Mouse (Mus musculus): ENCODE results near the gene Bicra. TPM values are rescaled to one million over a fixed set of nuclear protein-coding genes. Genes with fewer than 3 reads are reported as not detected.

Gene Bicra
- polyA plus RNA-seq, 1 experiment from 2014 or later, result 9.6 TPM

DNA sequence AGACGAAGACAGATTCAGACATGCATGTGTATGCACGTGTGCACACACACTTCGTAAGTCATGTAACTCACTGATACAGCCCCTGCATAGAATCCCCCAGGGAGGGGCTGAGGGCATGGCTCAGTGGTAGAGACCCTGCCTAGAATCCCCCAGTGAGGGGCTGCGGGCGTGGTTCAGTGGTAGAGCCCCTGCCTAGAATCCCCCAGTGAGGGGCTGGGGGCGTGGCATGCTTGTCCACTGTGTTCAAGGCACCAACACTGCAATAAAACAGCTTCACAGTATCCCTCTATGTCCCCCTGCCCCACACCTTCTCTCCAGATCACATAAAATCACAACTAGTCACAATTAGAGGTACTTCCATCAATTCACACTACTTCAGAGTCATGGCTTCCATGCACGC lies 85.9 kb downstream of the Bicra start:
- Histone ChIP-seq H3K9me3 (ENCODE audit: control insufficient read depth, low read length) (no peaks in the 10 kb centered on the region), H3K27ac (ENCODE audit: low read depth, low read length) (no peak overlapping the region), H3K4me3 (ENCODE audit: low read depth, low read length) (no peak overlapping the region), H3K36me3 (ENCODE audit: control insufficient read depth, insufficient read depth, low read length) (no peaks in the 10 kb centered on the region), H3K4me1 (ENCODE audit: control insufficient read depth, insufficient read depth, low read length) (no peaks in the 10 kb centered on the region), H3K9ac (replicated peaks; ENCODE audit: low read depth, low read length) (no peak overlapping the region), H3K27me3 (ENCODE audit: control insufficient read depth, insufficient read depth, low read length) (no peaks in the 10 kb centered on the region), H3K4me2 (ENCODE audit: low read depth, low read length) (no peak overlapping the region)
- WGBS, result 94% methylated on average over 7 of the region's 7 CpGs
- ATAC-seq (ENCODE audit: low read depth), result no peak

DNA sequence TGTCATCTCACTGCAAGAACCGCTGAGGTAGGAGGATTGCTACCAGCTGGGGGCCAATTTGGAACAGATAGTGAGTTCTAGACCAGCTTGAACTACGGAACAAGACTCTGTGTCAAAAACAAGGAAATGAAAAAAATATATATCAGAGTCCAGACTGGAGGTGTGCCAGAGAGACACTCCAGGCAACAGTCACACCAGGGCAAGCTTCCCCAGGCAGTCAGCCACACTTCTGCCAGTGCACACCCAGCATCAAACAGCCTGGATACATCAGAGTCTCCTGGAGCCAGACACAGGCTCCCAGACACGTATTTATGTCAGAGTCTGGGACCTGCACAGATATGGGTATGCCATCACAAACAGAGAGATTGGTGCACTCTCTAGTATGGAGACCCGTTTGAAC lies 86.5 kb downstream of the Bicra start:
- H3K27ac ChIP-seq (ENCODE audit: low read depth, low read length), result no peak overlapping the region
- H3K4me3 ChIP-seq (ENCODE audit: low read depth, low read length), result no peak overlapping the region
- H3K36me3 ChIP-seq (ENCODE audit: control insufficient read depth, insufficient read depth, low read length), result no peaks in the 10 kb centered on the region
- no peaks in the 10 kb centered on the region for H3K4me1 ChIP-seq (ENCODE audit: control insufficient read depth, insufficient read depth, low read length)
- 69% methylated on average over 4 of the region's 4 CpGs for WGBS
- no peak overlapping the region for H3K9ac ChIP-seq (replicated peaks; ENCODE audit: low read depth, low read length)
- H3K4me2 ChIP-seq (ENCODE audit: low read depth, low read length), result no peak overlapping the region
- H3K27me3 ChIP-seq (ENCODE audit: control insufficient read depth, insufficient read depth, low read length), result no peaks in the 10 kb centered on the region
- H3K9me3 ChIP-seq (ENCODE audit: control insufficient read depth, low read length), result no peaks in the 10 kb centered on the region
- no peak for ATAC-seq (ENCODE audit: low read depth)

DNA sequence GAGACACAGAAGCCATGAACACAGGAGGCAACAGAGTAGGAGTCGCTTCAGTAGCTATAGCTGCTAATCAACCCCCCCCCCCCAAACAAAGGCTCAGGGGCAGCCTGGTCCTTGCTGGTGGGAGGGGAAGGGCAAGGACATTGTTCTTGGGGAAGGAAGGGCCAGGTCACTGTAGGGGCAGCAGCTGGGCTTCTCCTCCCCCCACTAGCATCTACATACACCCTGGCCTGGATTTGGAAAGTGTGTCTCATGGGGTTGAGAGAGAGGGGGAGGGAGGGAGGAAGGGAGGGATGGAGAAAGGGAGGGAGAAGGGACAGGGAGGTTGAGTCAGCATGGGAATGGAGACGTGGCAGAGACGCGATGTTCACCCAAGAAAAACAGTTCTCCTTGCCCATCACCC lies 87.0 kb downstream of the Bicra start:
- Histone ChIP-seq H3K4me3 (ENCODE audit: low read depth, low read length) (no peak overlapping the region), H3K27me3 (ENCODE audit: control insufficient read depth, insufficient read depth, low read length) (no peaks in the 10 kb centered on the region), H3K4me1 (ENCODE audit: control insufficient read depth, insufficient read depth, low read length) (no peaks in the 10 kb centered on the region), H3K9me3 (ENCODE audit: control insufficient read depth, low read length) (no peaks in the 10 kb centered on the region), H3K9ac (replicated peaks; ENCODE audit: low read depth, low read length) (no peak overlapping the region), H3K36me3 (ENCODE audit: control insufficient read depth, insufficient read depth, low read length) (no peaks in the 10 kb centered on the region), H3K27ac (ENCODE audit: low read depth, low read length) (no peak overlapping the region), H3K4me2 (ENCODE audit: low read depth, low read length) (no peak overlapping the region)
- ATAC-seq (ENCODE audit: low read depth), result no peak
- 28% methylated on average over 4 of the region's 4 CpGs for WGBS

DNA sequence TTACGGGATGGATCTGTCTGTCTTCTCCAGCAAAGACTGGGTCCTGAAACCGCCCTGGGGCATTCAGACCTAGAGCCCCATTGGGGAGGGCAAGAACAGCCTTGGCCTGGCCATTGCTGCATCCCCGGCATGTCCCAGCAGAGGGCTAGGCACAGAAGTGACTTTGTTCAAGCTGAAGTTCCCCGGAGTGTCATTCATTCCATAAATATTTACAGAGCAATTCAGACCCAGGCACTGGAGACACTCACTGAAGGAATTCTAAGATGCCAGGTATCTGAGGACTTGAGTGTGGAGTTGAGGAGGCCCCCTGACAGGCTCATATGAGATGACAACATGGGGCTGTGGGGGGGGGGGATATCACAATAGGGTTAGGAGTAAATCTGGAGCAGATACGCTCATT lies 91.6 kb downstream of the Bicra start:
- no peaks in the 10 kb centered on the region for H3K36me3 ChIP-seq (ENCODE audit: control insufficient read depth, insufficient read depth, low read length)
- no peak overlapping the region for H3K9ac ChIP-seq (replicated peaks; ENCODE audit: low read depth, low read length)
- no peaks in the 10 kb centered on the region for H3K9me3 ChIP-seq (ENCODE audit: control insufficient read depth, low read length)
- no peak overlapping the region for H3K27ac ChIP-seq (ENCODE audit: low read depth, low read length)
- ATAC-seq (ENCODE audit: low read depth), result no peak
- H3K4me2 ChIP-seq (ENCODE audit: low read depth, low read length), result no peak overlapping the region
- 77% methylated on average over 5 of the region's 5 CpGs for WGBS
- no peaks in the 10 kb centered on the region for H3K27me3 ChIP-seq (ENCODE audit: control insufficient read depth, insufficient read depth, low read length)
- no peak overlapping the region for H3K4me3 ChIP-seq (ENCODE audit: low read depth, low read length)
- H3K4me1 ChIP-seq (ENCODE audit: control insufficient read depth, insufficient read depth, low read length), result no peaks in the 10 kb centered on the region

DNA sequence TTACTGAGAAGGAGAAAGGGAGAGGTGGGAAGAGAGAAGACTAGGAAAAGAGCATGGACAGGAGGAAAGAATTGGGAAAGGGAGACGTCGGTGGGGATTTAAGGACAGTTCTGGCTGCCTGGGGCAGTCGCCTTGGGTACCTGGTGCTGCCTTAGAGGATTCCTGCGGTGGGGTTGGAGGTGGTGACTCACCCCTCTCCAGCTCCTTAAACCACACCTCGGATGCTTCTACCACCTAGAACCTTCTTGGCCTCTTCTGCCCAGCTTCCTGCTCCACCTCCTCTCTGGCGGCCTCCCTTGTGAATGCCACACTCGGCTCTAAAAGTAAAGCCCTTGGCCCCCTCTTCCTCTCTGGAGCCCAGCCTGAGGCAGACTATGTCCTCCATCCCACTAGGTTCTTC lies 92.2 kb downstream of the Bicra start:
- WGBS, result 33% methylated on average over 7 of the region's 7 CpGs
- Histone ChIP-seq H3K4me1 (ENCODE audit: control insufficient read depth, insufficient read depth, low read length) (no peaks in the 10 kb centered on the region), H3K4me3 (ENCODE audit: low read depth, low read length) (no peak overlapping the region), H3K27me3 (ENCODE audit: control insufficient read depth, insufficient read depth, low read length) (no peaks in the 10 kb centered on the region), H3K9me3 (ENCODE audit: control insufficient read depth, low read length) (no peaks in the 10 kb centered on the region), H3K4me2 (ENCODE audit: low read depth, low read length) (peak overlapping the region; percentile 31; the same call in 1 of the 2 replicates), H3K36me3 (ENCODE audit: control insufficient read depth, insufficient read depth, low read length) (no peaks in the 10 kb centered on the region), H3K27ac (ENCODE audit: low read depth, low read length) (no peak overlapping the region), H3K9ac (replicated peaks; ENCODE audit: low read depth, low read length) (0 out of 2 replicates have a peak overlapping the region, but pooled peaks have one; percentile 21)
- ATAC-seq (ENCODE audit: low read depth), result no peak

DNA sequence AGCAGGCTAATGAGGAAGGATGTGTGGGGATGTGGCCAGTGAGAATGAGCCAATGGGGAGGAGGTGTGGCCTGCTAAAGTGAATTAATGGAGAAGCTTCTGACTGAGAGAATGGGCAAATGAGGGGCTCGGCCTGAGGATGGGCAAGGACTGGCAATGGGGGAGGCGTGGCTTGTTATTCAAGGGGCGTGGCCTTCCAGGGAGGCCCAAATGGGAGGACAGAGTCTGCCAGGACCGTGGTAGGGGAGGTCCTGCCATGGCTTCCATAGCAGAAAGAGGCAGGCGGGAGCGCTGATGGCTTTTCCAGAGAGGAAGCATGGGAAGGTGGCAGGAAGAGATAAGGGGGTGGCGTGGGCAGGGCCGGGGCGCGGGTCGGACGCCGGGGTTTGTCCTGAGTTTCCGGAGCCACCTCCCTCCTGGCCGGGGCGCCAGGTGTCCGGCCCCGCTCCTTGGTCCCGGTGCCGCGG lies 92.7 kb downstream of the Bicra start:
- Histone ChIP-seq H3K9ac (replicated peaks; ENCODE audit: low read depth, low read length) (0 out of 2 replicates have a peak overlapping the region, but pooled peaks have one; percentile 21), H3K4me3 (ENCODE audit: low read depth, low read length) (no peak overlapping the region), H3K36me3 (ENCODE audit: control insufficient read depth, insufficient read depth, low read length) (no peaks in the 10 kb centered on the region), H3K27ac (ENCODE audit: low read depth, low read length) (no peak overlapping the region), H3K4me2 (ENCODE audit: low read depth, low read length) (peak overlapping the region; percentile 31; the same call in 1 of the 2 replicates), H3K4me1 (ENCODE audit: control insufficient read depth, insufficient read depth, low read length) (no peaks in the 10 kb centered on the region), H3K9me3 (ENCODE audit: control insufficient read depth, low read length) (no peaks in the 10 kb centered on the region), H3K27me3 (ENCODE audit: control insufficient read depth, insufficient read depth, low read length) (no peaks in the 10 kb centered on the region)
- 3% methylated on average over 21 of the region's 21 CpGs for WGBS
- ATAC-seq (ENCODE audit: low read depth), result no peak

DNA sequence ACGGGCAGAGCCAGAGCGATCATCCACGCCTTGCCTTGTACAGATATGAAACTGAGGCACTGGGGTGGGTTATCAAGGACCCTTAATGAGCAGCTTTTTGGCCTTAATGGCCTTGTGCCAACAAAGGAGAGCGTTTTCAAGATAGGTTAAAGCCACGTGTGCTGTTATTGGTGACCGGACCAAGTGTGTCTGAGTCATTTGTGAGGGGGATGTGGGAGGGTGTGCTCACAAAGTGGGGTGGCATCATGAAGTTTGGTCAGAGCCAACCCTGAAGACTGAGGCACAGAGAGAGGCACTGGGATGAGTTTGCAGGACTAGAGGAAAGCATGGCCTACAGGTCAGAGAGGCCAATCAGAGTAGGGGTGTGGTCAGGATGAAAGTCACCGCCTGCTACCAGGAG lies 93.3 kb downstream of the Bicra start:
- Histone ChIP-seq H3K9me3 (ENCODE audit: control insufficient read depth, low read length) (no peaks in the 10 kb centered on the region), H3K27me3 (ENCODE audit: control insufficient read depth, insufficient read depth, low read length) (no peaks in the 10 kb centered on the region), H3K4me2 (ENCODE audit: low read depth, low read length) (no peak overlapping the region), H3K4me1 (ENCODE audit: control insufficient read depth, insufficient read depth, low read length) (no peaks in the 10 kb centered on the region), H3K4me3 (ENCODE audit: low read depth, low read length) (no peak overlapping the region), H3K36me3 (ENCODE audit: control insufficient read depth, insufficient read depth, low read length) (no peaks in the 10 kb centered on the region), H3K9ac (replicated peaks; ENCODE audit: low read depth, low read length) (no peak overlapping the region), H3K27ac (ENCODE audit: low read depth, low read length) (no peak overlapping the region)
- no peak for ATAC-seq (ENCODE audit: low read depth)
- WGBS, result 92% methylated on average over 7 of the region's 7 CpGs

DNA sequence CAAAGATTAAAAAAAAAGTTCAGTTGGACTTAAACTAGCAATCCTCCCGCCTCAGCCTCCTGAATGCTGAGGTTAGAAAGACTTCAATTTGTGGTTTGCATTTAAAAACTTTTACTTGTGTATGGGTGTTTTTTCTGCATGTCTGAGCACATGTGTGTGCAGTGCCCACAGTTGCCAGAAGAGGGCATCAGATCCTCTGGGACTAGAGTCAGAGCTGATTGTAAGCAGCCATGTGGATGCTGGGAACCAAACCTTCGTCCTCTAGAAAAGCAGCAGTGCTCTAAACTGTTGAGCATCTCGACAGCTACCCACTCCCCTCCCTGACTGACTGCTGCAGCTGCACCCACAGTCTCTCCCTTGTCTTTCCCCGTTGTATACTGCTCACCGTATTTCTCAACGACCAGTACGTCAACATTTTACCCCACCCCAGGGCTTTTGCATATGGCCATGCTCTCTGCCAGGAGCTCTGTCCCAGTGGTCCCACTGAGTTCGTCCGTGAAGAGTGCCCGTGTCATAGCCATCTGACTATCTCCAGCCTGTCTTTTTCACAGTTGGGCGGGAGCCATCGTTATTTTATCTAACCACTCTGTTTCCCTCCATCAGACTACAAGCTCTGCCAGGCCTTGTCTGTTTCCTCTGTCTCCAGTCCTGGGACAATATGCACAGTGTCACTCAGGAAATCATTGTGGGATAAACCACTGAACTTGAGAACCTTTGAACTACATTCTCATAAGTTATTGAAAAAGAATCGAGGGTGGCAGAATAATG lies 94.2 kb downstream of the Bicra start:
- Histone ChIP-seq H3K36me3 (ENCODE audit: control insufficient read depth, insufficient read depth, low read length) (no peaks in the 10 kb centered on the region), H3K4me3 (ENCODE audit: low read depth, low read length) (no peak overlapping the region), H3K9ac (replicated peaks; ENCODE audit: low read depth, low read length) (no peak overlapping the region), H3K27ac (ENCODE audit: low read depth, low read length) (no peak overlapping the region), H3K4me1 (ENCODE audit: control insufficient read depth, insufficient read depth, low read length) (no peaks in the 10 kb centered on the region), H3K9me3 (ENCODE audit: control insufficient read depth, low read length) (no peaks in the 10 kb centered on the region), H3K27me3 (ENCODE audit: control insufficient read depth, insufficient read depth, low read length) (no peaks in the 10 kb centered on the region), H3K4me2 (ENCODE audit: low read depth, low read length) (no peak overlapping the region)
- no peak for ATAC-seq (ENCODE audit: low read depth)
- WGBS, result 90% methylated on average over 13 of the region's 13 CpGs

DNA sequence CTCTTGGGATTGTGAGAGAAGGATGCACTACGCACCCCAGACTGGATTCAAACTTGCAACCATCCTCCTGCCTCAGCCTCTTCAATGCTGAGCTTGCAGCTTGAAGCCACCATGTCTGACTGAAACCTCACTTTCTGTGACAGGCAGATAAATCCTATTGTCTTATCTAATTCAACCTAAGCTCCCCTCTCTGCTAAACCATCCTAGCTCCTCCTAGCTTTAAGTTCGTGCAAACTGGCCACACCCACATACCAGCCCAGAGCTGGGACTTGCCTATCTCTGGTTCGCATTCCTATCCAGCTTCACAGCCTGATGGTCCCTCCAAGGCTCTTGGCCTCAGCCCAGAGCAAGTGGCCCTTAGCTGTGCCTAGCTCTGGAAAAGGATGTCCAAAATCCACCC lies 95.3 kb downstream of the Bicra start:
- no peak overlapping the region for H3K4me3 ChIP-seq (ENCODE audit: low read depth, low read length)
- no peaks in the 10 kb centered on the region for H3K36me3 ChIP-seq (ENCODE audit: control insufficient read depth, insufficient read depth, low read length)
- ATAC-seq (ENCODE audit: low read depth), result no peak
- 74% methylated on average over 3 of the region's 3 CpGs for WGBS
- no peaks in the 10 kb centered on the region for H3K27me3 ChIP-seq (ENCODE audit: control insufficient read depth, insufficient read depth, low read length)
- no peak overlapping the region for H3K27ac ChIP-seq (ENCODE audit: low read depth, low read length)
- no peak overlapping the region for H3K9ac ChIP-seq (replicated peaks; ENCODE audit: low read depth, low read length)
- H3K4me1 ChIP-seq (ENCODE audit: control insufficient read depth, insufficient read depth, low read length), result no peaks in the 10 kb centered on the region
- no peaks in the 10 kb centered on the region for H3K9me3 ChIP-seq (ENCODE audit: control insufficient read depth, low read length)
- no peak overlapping the region for H3K4me2 ChIP-seq (ENCODE audit: low read depth, low read length)

Measured in neural tube, embryonic 14.5 days (tissue).